Mouse (Mus musculus): ENCODE data around the gene Zmat5. TPM values are rescaled to one million over a fixed set of nuclear protein-coding genes. Genes with fewer than 3 reads are reported as not detected.

The Zmat5 gene
- polyA plus RNA-seq (2015; fragmentation: Nextera tagmentation; extraction: Ambion mirVana): 62.6 and 67.9 TPM in 2 replicates

- no peaks in the 10 kb centered on the region for H3K27me3 ChIP-seq (replicated peaks; ENCODE audit: control insufficient read depth, insufficient read depth, low read length)
- peak; percentile 96 for ATAC-seq
- H3K9ac ChIP-seq (ENCODE audit: low read depth, low read length): peak within 1 kb of the TSS; percentile 82
- TF ChIP-seq CTCF (IDR thresholded peaks at IDR 0.05; ENCODE audit: low read depth): no peak
- H3K9me3 ChIP-seq (ENCODE audit: control insufficient read depth): no peaks in the 10 kb centered on the region
- 0 out of 2 replicates have a peak, but pooled peaks cover 4% of the 10 kb centered on the region for H3K4me1 ChIP-seq (replicated peaks; ENCODE audit: control insufficient read depth, insufficient read depth, low read length)
- H3K36me3 ChIP-seq (ENCODE audit: control insufficient read depth, insufficient read depth): peaks cover 14% of the 10 kb centered on the region
- under 1% methylated on average over 47 of the region's 47 CpGs for WGBS
- H3K4me3 ChIP-seq (ENCODE audit: low read depth, low read length): peak within 1 kb of the TSS; percentile 84
- peak within 1 kb of the TSS; percentile 79 for H3K27ac ChIP-seq (ENCODE audit: low read depth, low read length)
- H3K4me2 ChIP-seq (replicated peaks; ENCODE audit: low read depth): peak within 1 kb of the TSS; percentile 86
Measured at GRCm38 (mm10) chr11:4704072-4704964, at the start of gene Zmat5, which contains the start of gene Uqcr10. TSS of gene Zmat5 (plus strand) at chr11:4704678. TSS of gene Uqcr10 (minus strand) at chr11:4704342.

DNA sequence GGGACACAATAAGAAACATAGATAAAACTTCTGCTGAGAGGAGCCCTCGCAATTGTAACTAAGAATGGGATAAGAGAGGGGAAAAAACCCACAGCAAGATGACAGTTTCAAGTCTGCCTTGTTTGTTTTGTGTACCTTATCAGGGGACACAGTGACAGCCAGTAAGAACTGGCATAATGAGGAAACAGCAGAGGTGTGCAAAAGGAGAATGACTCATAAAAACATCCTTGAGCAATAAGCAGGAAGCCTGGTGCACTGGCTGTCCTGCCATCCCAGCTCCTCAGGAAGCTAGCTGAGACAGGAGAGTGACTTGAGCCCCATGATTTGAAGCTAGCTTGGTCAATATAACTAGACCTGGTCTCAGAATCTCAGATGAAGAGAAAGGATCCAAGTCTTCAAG lies 44.7 kb upstream of the Zmat5 start:
- ATAC-seq: peak; percentile 84
- WGBS: 44% methylated on average over 1 of the region's 1 CpGs
- no peak overlapping the region for H3K9ac ChIP-seq (ENCODE audit: low read depth, low read length)
- H3K4me2 ChIP-seq (replicated peaks; ENCODE audit: low read depth): no peak overlapping the region
- 0 out of 2 replicates have a peak overlapping the region, but pooled peaks have one; percentile 15 for H3K27ac ChIP-seq (ENCODE audit: low read depth, low read length)
- H3K4me3 ChIP-seq (ENCODE audit: low read depth, low read length): no peak overlapping the region
- H3K9me3 ChIP-seq (ENCODE audit: control insufficient read depth): no peaks in the 10 kb centered on the region
- 0 out of 2 replicates have a peak, but pooled peaks cover 4% of the 10 kb centered on the region for H3K4me1 ChIP-seq (replicated peaks; ENCODE audit: control insufficient read depth, insufficient read depth, low read length)
- TF ChIP-seq CTCF (IDR thresholded peaks at IDR 0.05; ENCODE audit: low read depth): no peak
- H3K27me3 ChIP-seq (replicated peaks; ENCODE audit: control insufficient read depth, insufficient read depth, low read length): no peaks in the 10 kb centered on the region
- H3K36me3 ChIP-seq (ENCODE audit: control insufficient read depth, insufficient read depth): peaks cover 35% of the 10 kb centered on the region

GRCm38 (mm10) chr11:4660309-4661025 lies 44.0 kb upstream of the Zmat5 start:
- Histone ChIP-seq H3K4me3 (ENCODE audit: low read depth, low read length) (no peak overlapping the region), H3K27ac (ENCODE audit: low read depth, low read length) (peak overlapping the region; percentile 15; the same call in 1 of the 2 replicates), H3K4me1 (replicated peaks; ENCODE audit: control insufficient read depth, insufficient read depth, low read length) (0 out of 2 replicates have a peak, but pooled peaks cover 4% of the 10 kb centered on the region), H3K4me2 (replicated peaks; ENCODE audit: low read depth) (no peak overlapping the region), H3K27me3 (replicated peaks; ENCODE audit: control insufficient read depth, insufficient read depth, low read length) (no peaks in the 10 kb centered on the region), H3K9ac (ENCODE audit: low read depth, low read length) (no peak overlapping the region), H3K36me3 (ENCODE audit: control insufficient read depth, insufficient read depth) (peaks cover 30% of the 10 kb centered on the region), H3K9me3 (ENCODE audit: control insufficient read depth) (no peaks in the 10 kb centered on the region)
- no peak for TF ChIP-seq CTCF (IDR thresholded peaks at IDR 0.05; ENCODE audit: low read depth)
- WGBS: 60% methylated on average over 7 of the region's 7 CpGs
- 0 out of 2 replicates have a peak, but pooled peaks have one; percentile 16 for ATAC-seq

- Histone ChIP-seq H3K4me1 (replicated peaks; ENCODE audit: control insufficient read depth, insufficient read depth, low read length) (0 out of 2 replicates have a peak, but pooled peaks cover 4% of the 10 kb centered on the region), H3K27me3 (replicated peaks; ENCODE audit: control insufficient read depth, insufficient read depth, low read length) (no peaks in the 10 kb centered on the region), H3K36me3 (ENCODE audit: control insufficient read depth, insufficient read depth) (peaks cover 24% of the 10 kb centered on the region), H3K9me3 (ENCODE audit: control insufficient read depth) (no peaks in the 10 kb centered on the region), H3K9ac (ENCODE audit: low read depth, low read length) (no peak overlapping the region), H3K4me2 (replicated peaks; ENCODE audit: low read depth) (no peak overlapping the region), H3K27ac (ENCODE audit: low read depth, low read length) (no peak overlapping the region), H3K4me3 (ENCODE audit: low read depth, low read length) (no peak overlapping the region)
- ATAC-seq: peak; percentile 61
- no peak for TF ChIP-seq CTCF (IDR thresholded peaks at IDR 0.05; ENCODE audit: low read depth)
- WGBS: 61% methylated on average over 4 of the region's 4 CpGs
Measured at GRCm38 (mm10) chr11:4661324-4661723, 43.2 kb upstream of the Zmat5 start.

- Histone ChIP-seq H3K36me3 (ENCODE audit: control insufficient read depth, insufficient read depth) (peaks cover 22% of the 10 kb centered on the region), H3K27me3 (replicated peaks; ENCODE audit: control insufficient read depth, insufficient read depth, low read length) (no peaks in the 10 kb centered on the region), H3K9ac (ENCODE audit: low read depth, low read length) (no peak overlapping the region), H3K4me3 (ENCODE audit: low read depth, low read length) (no peak overlapping the region), H3K9me3 (ENCODE audit: control insufficient read depth) (no peaks in the 10 kb centered on the region), H3K27ac (ENCODE audit: low read depth, low read length) (no peak overlapping the region), H3K4me2 (replicated peaks; ENCODE audit: low read depth) (no peak overlapping the region), H3K4me1 (replicated peaks; ENCODE audit: control insufficient read depth, insufficient read depth, low read length) (0 out of 2 replicates have a peak, but pooled peaks cover 4% of the 10 kb centered on the region)
- TF ChIP-seq CTCF (IDR thresholded peaks at IDR 0.05; ENCODE audit: low read depth): no peak
- 88% methylated on average over 10 of the region's 10 CpGs for WGBS
- ATAC-seq: no peak
Measured at GRCm38 (mm10) chr11:4661871-4662495, 42.5 kb upstream of the Zmat5 start.

All from intestine, postnatal 0 days (tissue).